Mouse (Mus musculus) liver, postnatal 0 days (tissue): ENCODE data around the gene Prkch.

Experiments used
- CTCF ChIP-seq: sonication (generic); IDR thresholded peaks from 2 replicates; pipeline ENCODE4 v1.5.1; 2016; ENCODE audit warnings: antibody characterized with exemption, low read depth
- EP300 ChIP-seq: IDR thresholded peaks from 2 replicates; pipeline ENCODE4 v1.6.1; 2016; ENCODE audit warnings: antibody characterized with exemption, low read depth, mild to moderate bottlenecking

- TF ChIP-seq CTCF (no peak), EP300 (no peak)
Observed at GRCm38 (mm10) chr12:73806003-73806402, 221.4 kb downstream of the Prkch start.
